Mouse (Mus musculus): ENCODE data around the gene Pomt1.
"Not testable (repeated sequence)": the region's sequence is repeated elsewhere in the genome, so short reads cannot be mapped to it uniquely, and the experiment has no call there.

The Pomt1 gene

DNA sequence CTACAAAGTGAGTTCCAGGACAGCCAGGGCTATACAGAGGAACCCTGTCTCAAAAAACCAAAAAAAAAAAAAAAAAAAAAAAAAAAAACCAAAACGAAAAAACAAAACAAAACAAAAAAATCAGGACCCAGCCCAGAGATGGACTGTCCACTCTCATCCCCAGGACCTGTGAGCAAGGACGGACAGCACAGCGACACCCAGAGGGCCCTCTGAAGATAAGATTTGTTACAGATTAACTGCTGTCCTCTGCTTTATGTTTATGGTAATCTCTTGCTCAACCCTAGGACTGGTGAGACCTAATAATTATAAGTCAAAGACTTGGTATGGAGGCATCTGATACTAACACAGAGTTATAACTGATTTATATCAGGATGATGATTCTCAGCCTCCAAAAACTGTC lies 39.4 kb downstream of the Pomt1 start:
- DNase-seq (ENCODE audit: extremely low spot score, low read depth, low spot score): no peak

DNA sequence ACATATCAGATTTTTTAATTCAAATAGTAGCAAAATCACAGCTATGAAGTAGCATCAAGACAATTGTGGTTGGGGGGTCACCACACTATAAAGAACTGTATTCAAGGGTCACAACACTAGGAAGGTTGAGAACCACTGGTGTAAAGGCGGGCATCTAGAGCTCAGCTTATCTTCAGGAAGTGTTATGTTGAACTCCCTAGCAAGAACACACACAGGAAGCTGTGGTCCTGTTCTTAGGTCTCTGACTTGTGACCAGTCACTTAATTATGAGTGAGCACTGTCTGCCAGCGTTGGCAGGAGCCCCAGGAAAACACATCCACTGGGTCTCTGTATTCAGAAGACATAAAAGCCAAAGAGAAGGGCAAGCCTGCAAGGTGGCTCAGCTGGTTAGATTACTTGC lies 45.9 kb downstream of the Pomt1 start:
- DNase-seq (ENCODE audit: extremely low spot score, low read depth, low spot score): no peak

DNA sequence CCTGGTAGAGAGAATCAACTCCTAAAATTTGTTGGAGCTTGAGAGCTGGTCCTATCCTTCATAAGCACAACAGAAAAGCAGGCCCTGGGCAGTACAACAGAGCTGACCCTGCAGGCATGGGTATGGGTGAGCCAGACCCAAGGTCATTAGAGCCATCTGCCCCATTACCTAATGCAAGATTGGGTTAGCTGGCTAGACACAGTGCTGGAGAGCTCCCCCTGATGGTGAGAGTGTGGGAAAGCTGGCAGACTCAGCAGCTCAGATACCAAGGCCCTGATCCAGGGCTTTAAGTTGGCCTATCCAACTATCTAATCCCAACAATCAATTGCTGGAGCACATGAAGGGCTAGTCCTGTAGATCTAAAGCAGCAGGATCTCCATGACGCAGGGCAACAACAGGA lies 46.3 kb downstream of the Pomt1 start:
- no peak for DNase-seq (ENCODE audit: extremely low spot score, low read depth, low spot score)

DNA sequence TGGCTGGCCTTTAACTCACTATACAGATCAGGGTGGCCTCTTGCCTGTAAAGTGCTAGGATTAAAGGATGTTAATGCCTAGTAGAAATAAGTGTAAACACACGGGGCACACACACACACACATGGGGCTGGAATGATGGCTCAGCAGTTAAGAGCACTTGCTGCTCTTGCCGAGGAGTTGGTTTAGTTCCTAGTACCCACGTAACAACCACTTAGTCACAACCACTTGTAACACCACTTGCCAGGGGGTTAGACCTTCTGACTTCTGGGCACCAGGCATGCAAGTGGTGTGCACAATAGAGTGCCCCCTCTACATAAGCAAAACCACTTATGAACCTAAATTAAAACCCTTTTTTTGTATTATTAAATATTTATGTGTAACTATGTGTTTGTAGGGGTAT lies 47.6 kb downstream of the Pomt1 start:
- no peak for DNase-seq (ENCODE audit: extremely low spot score, low read depth, low spot score)

DNA sequence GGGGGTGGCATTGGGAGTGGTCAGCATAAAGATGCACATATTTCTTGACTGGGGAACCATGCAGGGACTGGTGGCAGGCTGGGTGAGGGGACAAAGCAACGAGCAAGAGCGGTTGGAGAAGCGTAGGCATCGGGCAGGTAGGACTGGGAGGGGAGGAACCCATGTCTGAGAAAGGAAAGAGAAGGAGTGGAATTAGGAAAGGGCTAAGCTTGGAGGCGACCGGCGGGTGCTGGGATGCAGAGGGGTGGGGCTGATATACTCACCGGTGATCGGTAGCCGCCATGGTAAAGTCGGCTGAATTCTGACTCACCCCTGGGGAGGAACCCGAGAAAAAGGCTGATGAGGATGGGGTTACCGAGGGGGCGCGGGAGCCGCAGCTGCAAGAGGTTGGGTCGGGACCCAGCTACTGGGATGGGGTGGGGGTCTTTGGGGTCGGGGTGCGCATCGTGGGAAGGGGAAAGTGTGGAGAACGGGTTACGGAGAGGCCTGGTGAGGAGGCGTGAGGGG lies 51.0 kb downstream of the Pomt1 start, which contains the start of gene Golga2:
Gene Golga2 (plus strand): TSS at position 51 of the 507 bp plus-strand sequence.
- no peak for DNase-seq (ENCODE audit: extremely low spot score, low read depth, low spot score)

DNA sequence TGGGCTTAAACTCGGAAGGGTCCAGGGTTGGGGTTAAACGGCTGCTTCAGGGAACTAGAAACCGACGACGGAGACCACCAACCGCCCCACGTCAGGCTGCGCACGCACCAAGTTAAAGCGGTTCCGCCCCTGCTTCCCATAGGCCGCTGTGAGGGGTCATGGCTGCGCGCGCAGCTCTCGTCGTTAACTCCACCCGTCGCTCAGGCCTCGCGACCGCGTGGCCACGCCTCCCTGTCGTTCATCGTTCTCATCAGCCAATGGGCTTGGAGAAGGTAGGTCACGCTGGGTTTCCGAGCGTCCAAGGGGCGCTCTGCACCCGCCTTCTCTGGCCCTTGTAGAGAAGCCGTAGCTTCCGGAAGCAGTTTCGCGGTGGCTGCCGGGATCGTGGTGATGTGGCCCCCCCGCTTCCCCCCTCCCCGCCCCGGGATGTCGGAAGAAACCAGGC lies 51.6 kb downstream of the Pomt1 start, which contains the start of gene Swi5:
Gene Swi5 (minus strand): TSS at position 153 of the 445 bp plus-strand sequence.
- DNase-seq (ENCODE audit: extremely low spot score, low read depth, low spot score): peak; percentile 99

DNA sequence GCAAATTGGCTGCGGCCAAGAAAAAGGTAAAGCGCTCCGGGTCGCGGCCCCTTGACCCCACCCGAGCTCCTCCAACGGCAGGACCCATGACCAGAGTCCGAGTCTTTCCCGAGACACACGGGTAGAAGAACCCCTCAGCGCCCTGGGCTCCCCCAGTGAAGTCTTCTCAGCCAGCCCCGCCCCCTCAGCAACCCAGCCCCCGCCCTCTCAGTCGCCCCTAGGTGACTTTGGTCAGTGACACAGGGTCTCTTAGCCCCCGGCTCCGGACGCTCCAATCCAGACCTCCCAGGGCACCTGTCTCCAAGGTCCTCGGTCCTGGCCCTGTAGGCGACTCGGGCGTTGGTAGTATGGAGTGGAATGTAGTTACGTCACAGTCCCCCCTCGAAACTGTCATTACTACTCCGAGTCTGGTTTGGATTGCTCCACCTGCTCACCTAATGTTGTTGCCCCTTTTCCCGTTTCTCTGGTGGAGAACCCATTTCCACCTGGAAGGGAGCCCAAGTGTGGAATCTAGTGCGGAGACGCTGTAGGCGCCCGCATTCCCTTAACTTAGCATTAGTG lies 52.1 kb downstream of the Pomt1 start:
- no peak for DNase-seq (ENCODE audit: extremely low spot score, low read depth, low spot score)

DNA sequence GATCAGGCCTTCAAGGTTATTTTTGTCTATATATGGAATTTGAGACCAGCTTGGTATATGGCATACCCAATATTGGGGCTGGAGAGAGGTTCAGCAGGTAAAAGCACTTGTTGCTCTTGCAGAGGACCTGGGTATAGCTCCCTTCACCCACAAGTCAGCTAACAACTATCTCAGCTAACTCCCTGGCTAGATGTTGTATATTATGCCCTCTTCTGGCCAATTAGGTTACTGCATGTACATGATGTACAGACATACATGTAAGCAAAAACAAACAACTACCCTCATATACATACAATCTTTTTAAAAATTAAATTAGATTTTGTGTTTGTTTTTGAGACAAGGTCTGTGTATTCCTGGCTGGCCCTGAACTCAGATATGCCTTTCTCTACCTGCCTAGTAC lies 53.2 kb downstream of the Pomt1 start:
- DNase-seq (ENCODE audit: extremely low spot score, low read depth, low spot score): no peak

DNA sequence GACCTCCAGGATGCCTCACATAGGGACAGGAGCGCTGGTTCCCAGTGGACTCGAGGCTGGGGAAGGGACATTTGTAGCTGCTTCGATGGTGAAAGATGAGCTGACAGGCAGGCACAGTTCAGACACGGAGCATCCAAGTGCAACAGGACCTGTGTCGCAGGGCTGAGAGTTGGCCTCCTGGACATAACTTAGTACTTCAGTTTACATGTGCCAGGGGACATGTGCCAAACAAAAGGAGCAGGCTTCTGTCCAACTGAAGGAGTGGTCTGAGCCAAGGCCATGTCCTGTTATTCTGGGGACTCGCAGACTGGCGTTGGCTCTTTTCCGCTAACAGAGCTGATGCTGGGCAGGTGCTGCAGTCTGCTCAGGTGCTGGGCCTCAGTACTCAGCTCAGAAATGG lies 58.0 kb downstream of the Pomt1 start:
- no peak for DNase-seq (ENCODE audit: extremely low spot score, low read depth, low spot score)

DNA sequence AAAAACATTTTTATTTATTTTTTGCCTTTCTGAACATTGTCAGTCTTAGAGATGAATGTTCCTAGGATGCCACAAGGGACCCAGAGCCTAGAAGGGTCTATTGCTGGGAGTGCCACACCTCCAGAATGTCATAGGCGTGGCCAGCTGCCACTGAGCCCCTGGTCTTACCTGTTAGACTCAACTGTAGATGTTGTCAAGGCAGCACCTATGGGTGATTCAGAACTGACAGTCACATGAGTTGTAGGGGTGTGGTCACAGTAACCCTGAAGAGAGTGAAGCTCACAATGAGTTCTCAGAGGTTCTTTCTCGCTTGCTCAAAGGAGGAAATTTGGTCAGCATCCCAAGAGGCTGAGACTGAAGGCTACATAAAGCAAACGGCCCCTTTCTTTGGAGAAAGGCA lies 58.9 kb downstream of the Pomt1 start:
- DNase-seq (ENCODE audit: extremely low spot score, low read depth, low spot score): no peak

DNA sequence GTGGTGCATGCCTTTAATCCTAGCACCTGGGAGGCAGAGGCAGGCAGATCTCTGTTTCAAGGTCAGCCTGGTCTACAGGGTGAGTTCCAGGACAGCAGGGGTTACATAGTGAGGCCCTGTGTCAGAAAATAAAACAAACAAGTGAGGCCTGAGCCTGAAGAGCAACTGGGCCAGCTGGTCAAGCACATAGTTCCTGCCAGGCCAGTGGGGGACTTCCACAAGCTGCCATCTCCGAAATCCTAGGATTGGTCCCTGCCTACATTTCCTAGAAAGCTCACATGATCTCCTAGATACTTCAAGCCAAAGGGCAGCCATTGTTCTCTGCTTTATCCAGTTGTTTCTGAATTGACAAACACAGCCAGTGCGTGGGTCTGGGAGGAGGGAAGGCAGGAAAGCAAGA lies 59.5 kb downstream of the Pomt1 start:
- not testable (repeated sequence) for DNase-seq (ENCODE audit: extremely low spot score, low read depth, low spot score)

DNA sequence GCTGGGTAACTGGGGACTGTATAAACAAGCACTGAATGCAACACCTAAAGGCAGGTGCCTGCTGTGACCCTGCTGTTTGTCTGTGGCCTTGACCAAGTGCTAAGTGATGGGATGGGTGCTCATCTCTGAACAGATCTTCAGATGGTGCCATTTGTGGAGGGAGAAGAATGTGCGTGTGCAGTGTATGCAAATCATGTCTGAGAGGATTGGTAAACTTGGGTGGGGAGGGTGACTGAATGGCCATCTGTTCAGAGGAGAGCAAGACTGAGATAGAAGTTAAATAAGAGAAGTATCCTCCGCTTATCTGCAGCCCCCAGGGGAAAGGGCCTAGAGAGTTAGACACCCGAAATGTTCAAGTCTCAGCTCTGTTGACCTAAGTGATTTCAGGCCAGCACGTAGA lies 63.1 kb downstream of the Pomt1 start:
- DNase-seq (ENCODE audit: extremely low spot score, low read depth, low spot score): no peak

DNA sequence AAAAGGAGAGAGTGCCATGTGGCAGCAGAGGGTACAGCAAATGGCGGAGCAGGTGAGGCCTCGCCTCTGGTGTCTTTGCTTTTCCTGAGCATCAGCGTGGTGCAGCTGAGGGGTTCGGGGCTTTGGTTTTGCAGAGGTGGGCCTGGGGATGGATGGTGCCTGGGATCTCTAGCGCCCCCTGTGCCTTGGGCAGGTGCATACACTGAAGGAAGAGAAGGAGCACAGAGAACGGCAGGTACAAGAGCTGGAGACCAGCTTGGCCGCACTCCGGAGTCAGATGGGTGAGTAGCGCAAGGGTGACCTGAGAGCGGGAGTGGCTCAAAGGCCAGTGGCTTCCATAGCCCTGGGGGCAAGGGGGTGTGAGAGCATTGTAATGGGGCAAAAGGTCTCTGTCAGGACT lies 66.6 kb downstream of the Pomt1 start:
- no peak for DNase-seq (ENCODE audit: extremely low spot score, low read depth, low spot score)

DNA sequence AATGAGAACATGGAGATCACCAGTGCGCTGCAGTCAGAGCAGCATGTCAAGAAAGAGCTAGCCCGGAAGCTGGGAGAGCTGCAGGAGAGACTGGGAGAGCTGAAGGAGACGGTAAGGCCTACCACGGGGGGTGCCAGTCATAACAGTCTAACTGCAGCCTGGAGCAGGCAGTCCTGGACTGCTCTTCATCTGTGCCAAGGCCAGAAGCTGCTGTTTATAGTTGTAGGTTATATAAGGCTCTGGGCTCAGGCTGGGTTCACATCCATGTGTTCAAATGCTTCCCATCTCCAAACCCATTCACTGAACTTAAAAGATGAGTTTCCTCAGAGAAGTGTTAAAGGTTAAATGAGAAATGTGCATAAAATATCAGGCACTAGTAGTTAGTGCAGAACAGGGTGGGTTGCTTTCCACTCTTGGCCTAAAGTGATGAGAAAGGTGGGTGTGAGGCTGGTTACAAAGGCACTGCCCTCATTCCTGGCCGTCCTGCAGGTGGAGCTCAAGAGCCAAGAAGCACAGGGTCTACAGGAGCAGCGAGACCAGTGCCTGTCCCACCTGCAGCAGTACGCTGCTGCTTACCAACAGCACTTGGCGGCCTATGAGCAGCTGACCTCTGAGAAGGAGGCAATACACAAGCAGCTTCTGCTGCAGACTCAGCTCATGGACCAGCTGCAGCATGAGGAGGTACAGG lies 67.9 kb downstream of the Pomt1 start:
- DNase-seq (ENCODE audit: extremely low spot score, low read depth, low spot score): no peak
